Mouse (Mus musculus): ENCODE results near the gene Il24.

- TF ChIP-seq CTCF (IDR thresholded peaks at IDR 0.05; ENCODE audit: insufficient read depth, low read depth, low read length) (no peak), POLR2A (IDR thresholded peaks at IDR 0.05; ENCODE audit: insufficient read depth, low read depth, low read length) (no peak)
Measured at GRCm38 (mm10) chr1:130936351-130936750, 49.1 kb upstream of the Il24 start.

Data from olfactory bulb, adult 2 months (tissue).